Mouse (Mus musculus): ENCODE results near the gene Dennd1b.

DNA sequence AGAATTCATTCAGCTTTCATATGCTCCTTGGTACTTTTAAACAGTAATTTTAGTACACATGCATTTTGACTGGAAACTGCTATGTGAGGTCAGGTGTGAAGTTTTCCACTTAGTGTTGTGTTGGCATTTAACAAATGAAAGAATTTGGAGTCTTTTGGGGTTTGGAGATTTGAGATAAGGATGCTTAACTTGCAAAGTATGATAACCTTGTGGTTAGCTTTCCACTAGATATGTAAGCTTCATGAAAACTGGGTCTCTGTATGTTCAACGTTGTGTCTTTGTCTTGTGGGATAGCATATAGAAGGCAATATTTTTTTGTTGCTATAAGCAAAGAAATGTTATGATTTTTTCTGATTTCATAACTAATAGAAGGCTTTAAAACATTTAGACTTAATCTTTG is 114.8 kb downstream of the Dennd1b start:
- TF ChIP-seq CTCF (IDR thresholded peaks at IDR 0.05; ENCODE audit: low read depth) (no peak), EP300 (IDR thresholded peaks at IDR 0.05; ENCODE audit: low read depth) (no peak)

Measured in liver, embryonic 14.5 days (tissue).